Mouse (Mus musculus): ENCODE measurements around the gene Arhgap31. TPM values are rescaled to one million over a fixed set of nuclear protein-coding genes. Genes with fewer than 3 reads are reported as not detected.

Gene Arhgap31
- polyA plus RNA-seq, 1 experiment from 2014 or later = 6.3 TPM

- Histone ChIP-seq H3K4me2 (ENCODE audit: low read length) (peak overlapping the region; percentile 94), H3K36me3 (ENCODE audit: control insufficient read depth, insufficient read depth, low read length) (no peaks in the 10 kb centered on the region), H3K4me1 (ENCODE audit: control insufficient read depth, insufficient read depth, low read length) (no peaks in the 10 kb centered on the region; the same call in 1 of the 2 replicates), H3K4me3 (replicated peaks; ENCODE audit: low read depth, low read length) (peak overlapping the region; percentile 62), H3K27me3 (ENCODE audit: control insufficient read depth, insufficient read depth, low read length) (no peaks in the 10 kb centered on the region), H3K9ac (replicated peaks; ENCODE audit: low read length) (peak overlapping the region; percentile 69; the same call in 1 of the 2 replicates), H3K27ac (replicated peaks; ENCODE audit: low read depth, low read length) (peak overlapping the region; percentile 70; the same call in 1 of the 2 replicates), H3K9me3 (ENCODE audit: control insufficient read depth, low read length) (no peaks in the 10 kb centered on the region)
- 8% methylated on average over 12 of the region's 12 CpGs for WGBS
- ATAC-seq (ENCODE audit: low FRiP score, low TSS enrichment) (0 out of 2 replicates have a peak, but pooled peaks have one; percentile 22), DNase-seq (peak; percentile 36)
These were observed 969 bp downstream of the Arhgap31 start for GRCm38 (mm10) chr16:38712105-38712504.

DNA sequence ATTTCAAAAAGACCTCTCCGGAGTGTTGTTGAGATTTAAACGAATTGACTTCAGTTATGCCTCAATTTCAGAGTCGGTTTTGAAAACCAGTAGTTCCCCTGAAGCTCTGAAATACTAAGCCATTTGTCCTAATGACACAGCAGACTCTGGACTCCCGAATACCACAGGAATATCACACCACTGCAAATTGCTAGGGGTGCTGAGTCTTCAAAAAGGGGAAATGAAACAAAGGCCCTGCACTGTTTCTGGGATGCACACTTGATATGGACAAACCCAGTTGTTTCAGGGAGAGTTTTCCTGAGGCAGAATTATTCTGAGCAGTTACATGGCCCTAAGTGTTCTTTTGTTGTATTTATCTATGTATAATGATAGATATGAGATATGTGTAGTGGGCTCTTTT, 1.8 kb downstream of the Arhgap31 start:
- 69% methylated on average over 4 of the region's 4 CpGs for WGBS
- H3K27ac ChIP-seq (replicated peaks; ENCODE audit: low read depth, low read length) = no peak overlapping the region
- ATAC-seq (ENCODE audit: low FRiP score, low TSS enrichment) = no peak
- H3K4me3 ChIP-seq (replicated peaks; ENCODE audit: low read depth, low read length) = no peak overlapping the region
- H3K27me3 ChIP-seq (ENCODE audit: control insufficient read depth, insufficient read depth, low read length) = no peaks in the 10 kb centered on the region
- H3K4me2 ChIP-seq (ENCODE audit: low read length) = peak overlapping the region; percentile 94
- no peak overlapping the region for H3K9ac ChIP-seq (replicated peaks; ENCODE audit: low read length)
- H3K9me3 ChIP-seq (ENCODE audit: control insufficient read depth, low read length) = no peaks in the 10 kb centered on the region
- no peaks in the 10 kb centered on the region for H3K36me3 ChIP-seq (ENCODE audit: control insufficient read depth, insufficient read depth, low read length)
- no peaks in the 10 kb centered on the region; the same call in 1 of the 2 replicates for H3K4me1 ChIP-seq (ENCODE audit: control insufficient read depth, insufficient read depth, low read length)
- no peak for DNase-seq

- 67% methylated on average over 7 of the region's 7 CpGs for WGBS
- no peak overlapping the region for H3K4me2 ChIP-seq (ENCODE audit: low read length)
- no peaks in the 10 kb centered on the region for H3K27me3 ChIP-seq (ENCODE audit: control insufficient read depth, insufficient read depth, low read length)
- no peaks in the 10 kb centered on the region; the same call in 1 of the 2 replicates for H3K4me1 ChIP-seq (ENCODE audit: control insufficient read depth, insufficient read depth, low read length)
- no peaks in the 10 kb centered on the region for H3K9me3 ChIP-seq (ENCODE audit: control insufficient read depth, low read length)
- no peak for DNase-seq
- no peaks in the 10 kb centered on the region for H3K36me3 ChIP-seq (ENCODE audit: control insufficient read depth, insufficient read depth, low read length)
- H3K9ac ChIP-seq (replicated peaks; ENCODE audit: low read length) = no peak overlapping the region
- no peak overlapping the region for H3K27ac ChIP-seq (replicated peaks; ENCODE audit: low read depth, low read length)
- ATAC-seq (ENCODE audit: low FRiP score, low TSS enrichment) = no peak
- no peak overlapping the region for H3K4me3 ChIP-seq (replicated peaks; ENCODE audit: low read depth, low read length)
These were observed 4.0 kb downstream of the Arhgap31 start for GRCm38 (mm10) chr16:38708962-38709520.

DNA sequence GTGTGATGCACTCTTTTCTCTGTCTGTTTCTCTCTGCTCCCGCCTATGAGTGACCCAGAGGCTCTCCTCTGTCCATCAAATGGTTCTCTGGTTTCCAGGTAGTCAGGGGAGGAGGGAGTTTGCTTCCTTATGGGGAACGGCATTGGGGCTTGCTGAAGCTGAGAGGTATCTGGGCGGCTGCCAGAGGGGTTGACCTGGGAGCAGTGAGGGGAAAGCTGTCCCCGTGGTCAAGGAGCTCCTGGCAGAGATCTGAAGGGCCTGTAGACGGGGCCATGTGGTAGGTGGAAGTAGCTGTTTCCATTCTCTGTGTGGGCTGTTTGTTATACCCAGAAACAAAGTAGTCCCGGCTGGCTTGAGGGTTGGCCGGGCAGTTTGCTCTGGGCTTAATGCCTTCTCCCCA, 6.3 kb downstream of the Arhgap31 start:
- 0 out of 2 replicates have a peak, but pooled peaks cover 4% of the 10 kb centered on the region for H3K4me1 ChIP-seq (ENCODE audit: control insufficient read depth, insufficient read depth, low read length)
- no peak overlapping the region for H3K4me2 ChIP-seq (ENCODE audit: low read length)
- 88% methylated on average over 7 of the region's 7 CpGs for WGBS
- no peaks in the 10 kb centered on the region for H3K27me3 ChIP-seq (ENCODE audit: control insufficient read depth, insufficient read depth, low read length)
- no peak overlapping the region for H3K27ac ChIP-seq (replicated peaks; ENCODE audit: low read depth, low read length)
- H3K36me3 ChIP-seq (ENCODE audit: control insufficient read depth, insufficient read depth, low read length) = no peaks in the 10 kb centered on the region
- ATAC-seq (ENCODE audit: low FRiP score, low TSS enrichment) = no peak
- H3K4me3 ChIP-seq (replicated peaks; ENCODE audit: low read depth, low read length) = no peak overlapping the region
- no peaks in the 10 kb centered on the region for H3K9me3 ChIP-seq (ENCODE audit: control insufficient read depth, low read length)
- no peak overlapping the region for H3K9ac ChIP-seq (replicated peaks; ENCODE audit: low read length)
- no peak for DNase-seq

GRCm38 (mm10) chr16:38705531-38706281, 7.4 kb downstream of the Arhgap31 start:
- no peak for ATAC-seq (ENCODE audit: low FRiP score, low TSS enrichment)
- H3K4me2 ChIP-seq (ENCODE audit: low read length) = no peak overlapping the region
- H3K9me3 ChIP-seq (ENCODE audit: control insufficient read depth, low read length) = no peaks in the 10 kb centered on the region
- no peak overlapping the region for H3K27ac ChIP-seq (replicated peaks; ENCODE audit: low read depth, low read length)
- no peak overlapping the region for H3K9ac ChIP-seq (replicated peaks; ENCODE audit: low read length)
- 0 out of 2 replicates have a peak, but pooled peaks cover 8% of the 10 kb centered on the region for H3K4me1 ChIP-seq (ENCODE audit: control insufficient read depth, insufficient read depth, low read length)
- 66% methylated on average over 9 of the region's 9 CpGs for WGBS
- H3K4me3 ChIP-seq (replicated peaks; ENCODE audit: low read depth, low read length) = no peak overlapping the region
- H3K27me3 ChIP-seq (ENCODE audit: control insufficient read depth, insufficient read depth, low read length) = no peaks in the 10 kb centered on the region
- no peak for DNase-seq
- no peaks in the 10 kb centered on the region for H3K36me3 ChIP-seq (ENCODE audit: control insufficient read depth, insufficient read depth, low read length)

DNA sequence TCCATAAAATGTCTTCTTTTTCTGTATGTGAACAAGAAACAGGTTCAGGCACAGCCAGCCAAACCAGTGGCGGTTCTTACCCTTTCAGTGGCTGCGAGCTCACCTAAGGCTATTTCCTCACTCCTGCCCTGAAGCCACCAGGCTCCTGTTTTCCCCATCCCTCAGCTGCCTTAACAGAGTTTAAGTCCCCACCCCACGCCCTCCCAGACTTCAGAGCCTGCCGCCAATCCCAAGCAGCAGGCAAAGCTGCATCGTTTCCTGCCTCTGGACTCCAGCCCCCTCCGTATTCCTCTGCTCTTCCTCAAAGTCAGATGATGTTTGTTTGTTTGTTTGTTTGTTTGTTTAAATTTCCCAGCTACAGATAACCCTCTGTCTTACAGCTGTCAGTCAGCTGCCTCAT, 9.6 kb downstream of the Arhgap31 start:
- Histone ChIP-seq H3K27me3 (ENCODE audit: control insufficient read depth, insufficient read depth, low read length) (no peaks in the 10 kb centered on the region), H3K27ac (replicated peaks; ENCODE audit: low read depth, low read length) (no peak overlapping the region), H3K4me2 (ENCODE audit: low read length) (no peak overlapping the region), H3K4me1 (ENCODE audit: control insufficient read depth, insufficient read depth, low read length) (0 out of 2 replicates have a peak, but pooled peaks cover 8% of the 10 kb centered on the region), H3K36me3 (ENCODE audit: control insufficient read depth, insufficient read depth, low read length) (no peaks in the 10 kb centered on the region), H3K4me3 (replicated peaks; ENCODE audit: low read depth, low read length) (no peak overlapping the region), H3K9me3 (ENCODE audit: control insufficient read depth, low read length) (no peaks in the 10 kb centered on the region), H3K9ac (replicated peaks; ENCODE audit: low read length) (no peak overlapping the region)
- WGBS = 64% methylated on average over 6 of the region's 6 CpGs
- no peak for ATAC-seq (ENCODE audit: low FRiP score, low TSS enrichment)
- DNase-seq = no peak

DNA sequence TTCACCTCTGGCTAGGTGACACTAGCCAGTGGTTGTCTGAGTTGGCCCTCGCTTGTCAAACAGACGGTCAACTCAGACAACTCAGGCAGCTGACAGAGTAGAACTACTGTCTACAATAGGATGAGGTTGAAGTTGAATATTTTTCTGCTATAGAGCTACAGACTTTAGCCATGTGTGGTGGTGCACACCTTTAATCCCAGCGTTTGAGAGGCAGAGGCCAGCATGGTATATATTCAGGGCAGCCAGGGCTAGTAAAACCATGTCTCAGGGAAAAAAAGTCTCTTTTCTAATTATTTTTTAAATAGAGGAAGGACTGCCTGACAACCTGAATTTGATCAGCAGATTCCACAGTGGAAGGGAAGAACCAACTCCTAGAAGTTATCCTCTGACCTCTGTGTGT, 10.8 kb downstream of the Arhgap31 start:
- H3K4me1 ChIP-seq (ENCODE audit: control insufficient read depth, insufficient read depth, low read length) = 0 out of 2 replicates have a peak, but pooled peaks cover 8% of the 10 kb centered on the region
- no peak overlapping the region for H3K9ac ChIP-seq (replicated peaks; ENCODE audit: low read length)
- no peak overlapping the region for H3K4me3 ChIP-seq (replicated peaks; ENCODE audit: low read depth, low read length)
- no peak overlapping the region for H3K4me2 ChIP-seq (ENCODE audit: low read length)
- H3K27me3 ChIP-seq (ENCODE audit: control insufficient read depth, insufficient read depth, low read length) = no peaks in the 10 kb centered on the region
- H3K27ac ChIP-seq (replicated peaks; ENCODE audit: low read depth, low read length) = 0 out of 2 replicates have a peak overlapping the region, but pooled peaks have one; percentile 21
- no peak for DNase-seq
- ATAC-seq (ENCODE audit: low FRiP score, low TSS enrichment) = no peak
- H3K9me3 ChIP-seq (ENCODE audit: control insufficient read depth, low read length) = no peaks in the 10 kb centered on the region
- H3K36me3 ChIP-seq (ENCODE audit: control insufficient read depth, insufficient read depth, low read length) = no peaks in the 10 kb centered on the region
- WGBS = 88% methylated on average over 3 of the region's 3 CpGs

DNA sequence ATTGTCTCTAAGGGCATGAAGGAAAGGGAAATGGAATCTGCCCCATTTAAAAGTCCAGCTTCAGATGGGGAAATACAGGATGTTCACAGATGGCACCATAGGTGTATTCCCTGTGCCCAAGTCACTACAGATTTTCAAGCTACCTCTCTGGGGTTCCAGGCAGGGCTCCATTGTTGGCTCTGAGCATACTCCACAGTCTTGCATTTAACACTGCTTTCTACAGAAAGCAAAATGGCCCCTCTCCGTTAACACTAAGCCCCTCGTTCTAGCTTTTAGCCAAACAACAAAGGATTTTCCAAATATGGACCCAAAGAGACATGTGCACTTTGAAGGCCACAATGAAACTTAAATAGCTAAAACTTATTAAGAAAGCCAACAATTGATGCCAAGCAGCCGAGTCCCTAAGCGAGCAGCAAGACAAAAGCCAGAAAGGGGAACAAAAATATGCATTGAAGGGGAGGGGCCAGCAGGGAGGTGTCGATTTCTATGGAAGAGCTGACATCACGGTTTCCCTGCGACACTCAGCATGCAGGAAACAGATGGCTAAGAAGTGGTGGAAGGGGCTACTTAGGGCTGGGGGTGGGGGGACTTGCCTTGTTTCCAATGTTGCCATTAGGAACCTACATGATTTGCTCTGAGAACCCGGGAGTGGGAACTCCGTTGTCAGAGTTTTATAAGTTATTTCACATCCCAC, 11.4 kb downstream of the Arhgap31 start:
- H3K27me3 ChIP-seq (ENCODE audit: control insufficient read depth, insufficient read depth, low read length) = no peaks in the 10 kb centered on the region
- H3K9me3 ChIP-seq (ENCODE audit: control insufficient read depth, low read length) = no peaks in the 10 kb centered on the region
- ATAC-seq (ENCODE audit: low FRiP score, low TSS enrichment) (peak; percentile 67; the same call in 1 of the 2 replicates), DNase-seq (peak; percentile 54)
- no peak overlapping the region for H3K4me3 ChIP-seq (replicated peaks; ENCODE audit: low read depth, low read length)
- H3K36me3 ChIP-seq (ENCODE audit: control insufficient read depth, insufficient read depth, low read length) = no peaks in the 10 kb centered on the region
- H3K9ac ChIP-seq (replicated peaks; ENCODE audit: low read length) = no peak overlapping the region
- peak overlapping the region; percentile 24 for H3K4me2 ChIP-seq (ENCODE audit: low read length)
- H3K27ac ChIP-seq (replicated peaks; ENCODE audit: low read depth, low read length) = peak overlapping the region; percentile 21; the same call in 1 of the 2 replicates
- 0 out of 2 replicates have a peak, but pooled peaks cover 8% of the 10 kb centered on the region for H3K4me1 ChIP-seq (ENCODE audit: control insufficient read depth, insufficient read depth, low read length)
- WGBS = 16% methylated on average over 9 of the region's 9 CpGs

Measured in midbrain, embryonic 14.5 days (tissue).